Mouse (Mus musculus): ENCODE measurements around the gene Ubac2.

DNA sequence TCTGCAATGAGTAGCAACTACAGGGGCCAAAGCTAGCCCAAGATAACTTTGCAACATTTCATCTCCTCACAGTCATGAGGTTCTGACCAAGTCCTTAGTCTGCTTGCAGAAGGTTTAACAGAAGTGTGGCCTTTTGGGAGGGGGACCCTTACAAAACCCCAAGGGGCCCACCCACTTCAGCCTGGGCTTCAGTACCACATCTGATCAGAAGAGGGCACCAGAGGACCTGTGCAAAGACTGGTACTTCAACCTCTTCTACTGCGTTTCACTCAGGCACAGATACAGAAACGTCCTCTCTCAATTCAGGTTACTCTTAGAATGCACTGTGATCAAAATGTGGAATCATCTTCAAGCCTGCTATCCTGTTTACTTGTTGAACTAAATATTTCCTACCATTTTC, 186.1 kb downstream of the Ubac2 start:
- peak; percentile 95 for TF ChIP-seq CTCF (IDR thresholded peaks at IDR 0.05; ENCODE audit: low read depth)
- TF ChIP-seq EP300 (optimal IDR thresholded peaks at IDR 0.05) = no peak
